Mouse (Mus musculus): ENCODE data around the gene Phf21a.
"Not testable (repeated sequence)": the region's sequence is repeated elsewhere in the genome, so short reads cannot be mapped to it uniquely, and the experiment has no call there.

Gene Phf21a

DNA sequence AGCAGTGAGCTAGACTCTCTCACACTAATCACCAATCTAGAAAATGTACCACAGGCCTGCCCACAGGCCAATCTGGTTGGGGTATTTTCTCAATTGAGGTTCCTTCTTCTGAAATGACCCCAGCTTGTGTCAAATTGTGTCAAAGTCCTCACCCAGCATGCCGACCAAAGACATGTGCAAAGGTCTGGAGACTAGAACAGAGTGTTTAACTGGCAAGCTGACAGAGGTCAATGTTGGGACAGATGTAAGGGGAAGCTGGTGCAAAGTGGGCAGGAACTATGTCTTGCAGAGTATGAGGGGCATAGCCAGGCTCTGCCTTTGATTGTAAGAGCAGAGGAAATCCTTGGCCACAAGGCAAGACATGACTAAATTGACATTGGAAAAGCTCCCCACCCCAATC, 7.2 kb upstream of the Phf21a start:
- DNase-seq: no peak

DNA sequence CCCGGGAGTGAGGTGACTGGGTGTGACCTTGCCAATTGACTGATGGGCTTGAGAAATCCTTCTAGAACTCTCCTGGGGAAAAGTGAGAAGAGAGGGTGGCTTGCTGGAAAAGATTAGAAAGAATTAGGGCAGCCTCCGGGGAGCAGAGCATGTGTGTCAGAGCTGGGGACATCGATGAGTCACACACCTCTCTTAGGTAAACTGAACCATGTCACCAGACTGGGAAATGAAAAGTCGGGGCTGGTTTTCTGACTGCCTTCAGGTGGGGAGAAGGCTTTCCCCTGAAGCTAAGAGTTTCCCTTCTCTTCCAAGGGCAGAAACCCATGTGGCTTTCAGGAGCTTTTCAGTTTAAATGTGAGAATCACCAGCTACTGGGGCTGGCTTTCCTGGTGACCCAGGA, 5.9 kb upstream of the Phf21a start:
- DNase-seq: no peak

DNA sequence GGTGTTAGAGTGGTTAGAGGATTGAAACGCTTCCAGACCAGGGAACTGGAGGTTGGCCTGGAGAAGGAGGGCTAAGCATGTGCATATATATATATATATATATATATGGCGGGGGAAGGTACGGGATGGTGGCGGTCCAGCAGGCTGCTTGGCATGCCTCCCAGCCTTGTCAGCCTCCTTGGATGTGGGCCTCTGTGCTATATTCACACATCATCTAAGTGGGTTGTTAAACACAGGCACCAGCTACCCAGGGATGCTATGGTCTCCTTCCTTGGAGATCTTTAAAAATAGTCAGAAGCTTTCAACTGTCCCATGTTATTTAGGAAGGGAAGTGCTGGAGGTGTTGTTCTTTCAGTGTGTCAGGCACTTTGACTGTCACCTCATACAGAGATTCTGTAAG, 3.1 kb upstream of the Phf21a start:
- DNase-seq: no peak

DNA sequence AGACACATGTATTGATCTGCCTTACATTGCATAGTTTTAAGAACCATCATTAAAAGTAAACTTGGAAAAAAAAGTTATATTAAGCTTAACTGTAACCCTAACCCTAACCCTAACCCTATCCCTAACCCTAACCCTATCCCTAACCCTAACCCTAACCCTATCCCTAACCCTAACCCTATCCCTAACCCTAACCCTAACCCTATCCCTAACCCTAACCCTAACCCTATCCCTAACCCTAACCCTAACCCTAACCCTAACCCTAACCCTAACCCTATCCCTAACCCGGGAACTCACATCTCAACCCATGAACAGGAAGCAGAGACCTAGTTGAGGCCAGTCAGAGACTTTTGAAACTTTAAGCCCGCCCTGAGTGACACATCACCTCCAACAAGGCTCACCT, 586 bp downstream of the Phf21a start:
- not testable (repeated sequence) for DNase-seq

DNA sequence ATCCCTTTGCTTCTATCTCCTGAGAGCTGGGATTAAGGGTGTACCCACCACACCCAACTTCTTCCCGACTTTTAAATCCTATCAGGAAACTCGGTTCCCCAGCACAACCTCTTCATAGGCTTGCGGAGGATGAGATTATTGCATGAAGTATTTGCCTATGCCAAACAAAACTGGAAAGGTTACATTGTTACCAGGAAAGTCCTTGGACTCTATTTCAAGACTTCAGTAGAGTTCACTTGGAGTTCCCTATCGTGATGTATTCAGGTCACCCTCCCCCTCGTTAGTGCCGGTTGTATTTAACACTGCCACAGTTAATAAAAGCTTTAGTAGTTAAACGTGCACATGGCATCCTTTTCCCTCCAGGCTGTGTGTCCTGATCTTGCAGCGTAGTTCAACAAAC, 1.2 kb downstream of the Phf21a start:
- no peak for DNase-seq

DNA sequence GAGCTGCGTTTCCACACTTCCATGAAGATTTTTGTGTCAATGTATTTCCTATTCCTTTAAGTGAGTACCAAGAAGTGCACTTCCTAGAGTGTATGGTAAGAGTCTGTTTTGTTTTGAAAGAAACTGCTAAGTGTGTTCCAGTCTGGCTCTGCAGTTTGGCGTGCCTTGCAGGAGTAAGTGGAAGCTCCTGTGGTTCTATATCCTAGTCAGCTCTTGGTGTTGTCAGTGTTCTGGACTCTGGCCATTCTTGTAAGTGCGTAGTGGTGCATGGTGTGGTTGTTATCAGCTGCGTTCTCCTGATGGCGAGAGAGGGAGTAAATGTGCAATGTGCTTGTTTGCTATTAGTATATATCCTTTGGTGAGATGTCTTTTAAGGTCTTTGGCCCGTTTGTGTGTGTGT, 7.9 kb downstream of the Phf21a start:
- DNase-seq: no peak

DNA sequence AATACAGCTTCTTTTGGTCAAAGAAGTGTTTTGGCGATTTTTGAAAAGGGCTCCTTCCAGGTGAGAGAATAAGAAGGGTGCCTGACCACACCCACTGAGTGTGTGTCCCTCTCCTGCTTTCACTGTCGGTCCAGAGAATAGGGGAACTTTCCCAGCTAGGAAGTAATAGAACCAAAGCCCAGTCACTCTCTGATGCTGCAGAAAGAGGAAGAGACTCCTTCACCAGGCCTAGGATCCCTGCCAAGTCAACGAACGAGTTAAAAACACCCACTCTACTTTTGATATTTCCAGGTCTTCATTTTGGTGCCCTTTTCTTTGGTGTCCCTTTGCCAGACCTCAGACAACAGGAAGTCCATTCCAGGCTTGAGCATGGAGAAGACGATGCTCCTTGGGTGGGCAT, 31.6 kb downstream of the Phf21a start:
- no peak for DNase-seq

DNA sequence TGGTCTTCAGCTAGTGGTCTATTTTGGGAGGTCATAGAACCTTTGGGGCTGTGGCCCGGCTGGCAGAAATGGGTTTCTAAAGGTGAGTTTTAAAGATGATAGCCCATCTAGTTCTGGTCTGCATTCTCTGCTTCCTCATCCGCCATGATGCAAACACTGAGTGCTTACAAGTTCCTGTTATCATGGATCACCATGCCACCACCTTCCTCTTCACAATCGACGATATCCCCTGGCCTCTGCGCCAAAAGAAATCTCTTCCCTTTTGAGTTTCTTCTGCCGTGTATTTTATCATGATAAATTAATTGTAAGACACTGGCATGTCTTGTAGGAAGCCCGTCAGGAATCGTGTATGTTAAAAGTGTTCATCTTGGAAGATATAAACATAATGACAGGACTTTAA, 32.4 kb downstream of the Phf21a start:
- no peak for DNase-seq

DNA sequence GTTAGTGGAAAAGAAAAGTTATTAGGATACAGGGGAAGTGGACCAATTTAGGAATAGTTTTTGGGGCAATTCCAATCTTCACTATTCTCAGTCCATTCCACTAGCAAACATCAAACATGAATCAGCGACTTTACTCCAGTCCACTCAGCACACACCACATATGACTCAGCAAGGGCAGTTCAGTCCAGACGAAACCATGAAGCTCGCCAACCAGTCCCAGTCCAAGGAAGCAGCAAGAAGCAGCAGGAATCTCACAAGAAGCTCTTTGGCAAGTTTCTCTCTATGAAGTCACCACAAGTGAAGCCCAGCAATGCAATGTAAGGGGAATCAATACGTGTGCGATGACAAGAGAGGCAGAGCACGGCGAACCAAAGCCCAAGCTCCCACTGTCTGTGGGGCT, 37.2 kb downstream of the Phf21a start:
- DNase-seq: no peak

DNA sequence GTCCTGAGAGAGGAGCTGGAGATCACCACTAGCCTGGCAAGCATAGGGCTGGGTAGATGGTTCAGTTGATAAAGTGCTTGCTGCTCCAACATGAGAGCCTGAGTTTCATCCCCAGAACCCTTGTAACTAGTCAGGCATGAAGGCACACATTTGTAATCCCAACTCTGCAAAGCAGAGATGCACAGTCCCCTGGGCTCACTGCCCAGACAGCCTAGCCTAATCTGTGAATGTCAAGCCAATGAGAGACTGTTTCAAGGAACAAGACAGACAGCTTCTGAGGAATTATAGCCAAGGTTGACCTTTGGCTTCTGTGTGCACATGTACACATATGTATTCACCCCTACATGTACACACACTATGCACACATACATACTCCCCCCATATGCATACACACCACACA, 45.8 kb downstream of the Phf21a start:
- DNase-seq: peak in 1 of 2 experiments; percentile 29

DNA sequence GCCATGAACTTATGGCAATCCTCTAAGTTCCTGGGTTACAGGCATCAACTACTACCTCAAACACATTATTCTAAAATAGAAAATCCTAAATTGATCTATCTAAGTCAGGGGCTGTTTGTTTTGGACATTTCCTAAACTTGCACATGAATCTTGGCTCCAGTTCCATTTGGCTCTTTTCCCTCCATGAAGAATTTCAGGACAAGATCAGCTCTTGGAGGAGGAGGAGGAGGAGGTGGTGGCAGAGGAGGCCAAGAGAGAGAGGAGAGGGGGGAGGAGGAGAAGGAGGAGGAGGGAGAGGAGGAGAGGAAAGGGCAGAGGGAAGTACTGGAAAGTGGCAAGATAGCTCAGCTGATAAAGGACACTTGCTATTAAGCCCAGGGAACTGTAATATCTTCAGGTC, 46.4 kb downstream of the Phf21a start:
- DNase-seq: no peak

DNA sequence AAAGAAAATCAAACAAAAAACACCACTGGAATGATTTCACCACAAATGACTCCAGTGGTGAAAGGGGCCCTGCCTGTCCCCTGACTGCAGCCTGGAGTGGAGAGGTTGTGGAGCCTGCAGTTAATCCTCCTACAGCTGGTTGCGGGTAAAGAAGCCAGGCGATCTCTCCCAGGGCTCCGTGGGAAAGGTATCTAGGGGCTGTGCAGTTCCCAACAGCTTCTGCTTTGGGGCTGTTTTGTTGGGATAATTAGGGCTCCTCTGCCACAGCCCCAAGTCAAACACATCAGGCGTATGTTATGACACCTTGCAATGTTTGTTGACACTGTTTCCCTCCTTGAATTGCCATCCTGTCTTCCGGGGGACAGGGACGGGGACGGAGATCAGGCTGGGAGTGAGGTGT, 47.5 kb downstream of the Phf21a start:
- DNase-seq: no peak

DNA sequence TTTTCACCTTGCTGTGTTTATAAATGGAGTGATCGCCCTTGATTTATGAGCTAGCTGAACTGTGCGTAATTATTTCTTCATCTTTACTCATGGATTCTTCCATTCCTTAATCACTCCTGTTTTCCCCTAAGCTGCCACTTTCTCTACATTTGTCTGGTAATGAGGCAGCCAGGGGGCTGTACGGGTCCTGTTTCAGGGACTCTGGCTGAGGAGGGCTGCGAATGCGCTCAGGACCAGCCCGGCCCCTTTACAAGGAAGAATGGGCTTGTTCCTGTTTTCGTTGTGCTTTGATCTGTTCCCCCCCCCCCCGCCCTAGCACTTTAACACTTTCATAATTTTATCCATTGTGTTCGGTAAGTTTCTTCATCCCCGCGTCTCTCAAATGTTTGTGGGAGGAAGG, 48.2 kb downstream of the Phf21a start:
- DNase-seq: no peak

DNA sequence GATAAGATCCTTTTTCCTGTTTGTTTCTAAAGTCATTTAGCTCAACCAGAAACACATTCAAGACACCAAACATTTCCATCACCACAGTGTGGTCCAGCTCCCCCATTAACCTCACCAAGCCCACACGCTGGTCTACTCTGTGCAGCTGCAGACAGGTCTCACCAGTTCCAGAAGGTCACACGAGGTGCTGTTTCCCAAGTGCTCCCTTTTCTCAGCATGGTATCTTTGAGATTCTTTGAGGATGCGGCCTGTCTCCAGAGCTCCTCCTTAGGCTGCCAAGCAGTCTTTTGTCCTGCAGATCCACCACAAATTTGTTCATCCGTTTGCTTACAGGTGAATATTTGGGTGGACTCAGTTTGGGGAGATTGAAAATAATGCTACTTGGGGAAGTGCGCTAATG, 51.0 kb downstream of the Phf21a start:
- no peak for DNase-seq

DNA sequence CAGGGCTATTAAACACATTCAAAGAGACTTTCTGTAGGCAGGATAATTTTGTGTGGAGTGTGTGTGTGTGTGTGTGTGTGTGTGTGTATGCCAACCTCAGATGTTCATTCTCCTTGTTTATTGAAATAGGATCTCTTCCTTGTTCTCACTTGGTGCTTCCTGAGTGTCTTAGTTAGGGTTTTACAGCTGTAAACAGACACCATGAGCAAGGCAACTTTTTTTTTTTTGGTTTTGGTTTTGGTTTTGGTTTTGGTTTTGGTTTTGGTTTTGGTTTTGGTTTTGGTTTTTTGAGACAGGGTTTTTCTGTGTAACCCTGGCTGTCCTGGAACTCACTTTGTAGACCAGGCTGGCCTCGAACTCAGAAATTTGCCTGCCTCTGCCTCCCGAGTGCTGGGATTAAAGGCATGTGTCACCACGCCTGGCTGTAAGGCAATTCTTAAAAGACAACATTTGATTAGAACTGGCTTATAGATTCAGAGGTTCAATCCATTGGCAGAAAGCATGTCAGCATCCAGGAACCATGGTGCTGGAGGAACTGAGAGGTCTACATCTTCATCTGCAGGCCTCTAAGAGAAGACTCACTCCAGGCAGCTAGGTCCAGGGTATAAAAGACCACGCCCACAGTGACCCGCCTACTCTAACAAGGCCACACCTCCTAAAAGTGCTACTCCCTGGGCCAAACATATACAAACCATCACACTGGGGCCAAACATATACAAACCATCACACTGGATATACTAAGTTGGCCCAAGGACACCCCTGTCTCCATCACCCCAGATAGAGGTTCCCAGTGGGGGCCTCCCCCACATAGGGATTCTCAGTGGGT, 55.2 kb downstream of the Phf21a start:
- not testable (repeated sequence) for DNase-seq

DNA sequence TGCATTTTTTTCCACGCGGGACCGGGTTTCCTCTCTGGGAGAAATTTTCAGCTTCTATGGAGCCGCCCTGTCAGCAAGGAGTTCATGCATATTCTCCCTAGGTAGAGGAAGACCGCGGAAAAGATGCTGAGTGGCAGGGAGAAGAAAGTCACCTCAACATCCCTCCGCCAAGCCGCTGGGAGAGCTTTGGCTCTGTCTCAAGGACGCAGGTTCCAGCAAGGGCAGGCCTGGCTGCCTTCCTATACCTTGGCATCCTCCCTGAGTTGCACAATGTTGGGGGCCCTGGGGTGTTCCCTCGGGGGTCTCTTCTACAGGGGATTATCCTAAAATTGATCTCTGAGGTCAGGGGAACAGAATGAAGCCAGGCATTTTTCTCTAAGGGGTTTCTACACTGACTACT, 71.4 kb downstream of the Phf21a start:
- DNase-seq: peak; percentile 29 to 44

DNA sequence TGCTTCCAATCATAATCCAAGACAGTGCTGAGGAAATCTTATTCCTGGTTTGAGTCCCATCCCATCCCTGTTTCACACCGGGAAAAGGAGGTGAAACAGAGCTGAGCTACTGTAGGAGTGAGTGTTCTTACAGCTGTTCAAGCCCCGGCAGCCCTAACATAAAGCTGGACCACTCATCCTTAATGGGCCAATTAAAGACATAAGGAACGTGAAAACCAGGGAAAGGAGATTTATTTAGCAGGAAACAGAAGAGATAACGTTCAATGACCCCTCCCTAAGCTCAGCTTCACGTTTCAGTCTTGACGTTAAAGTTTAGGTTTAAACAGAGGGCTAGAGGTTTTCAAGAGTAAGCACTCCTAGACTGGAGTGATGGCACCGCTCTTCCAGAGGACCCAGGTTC, 74.0 kb downstream of the Phf21a start:
- DNase-seq: no peak

DNA sequence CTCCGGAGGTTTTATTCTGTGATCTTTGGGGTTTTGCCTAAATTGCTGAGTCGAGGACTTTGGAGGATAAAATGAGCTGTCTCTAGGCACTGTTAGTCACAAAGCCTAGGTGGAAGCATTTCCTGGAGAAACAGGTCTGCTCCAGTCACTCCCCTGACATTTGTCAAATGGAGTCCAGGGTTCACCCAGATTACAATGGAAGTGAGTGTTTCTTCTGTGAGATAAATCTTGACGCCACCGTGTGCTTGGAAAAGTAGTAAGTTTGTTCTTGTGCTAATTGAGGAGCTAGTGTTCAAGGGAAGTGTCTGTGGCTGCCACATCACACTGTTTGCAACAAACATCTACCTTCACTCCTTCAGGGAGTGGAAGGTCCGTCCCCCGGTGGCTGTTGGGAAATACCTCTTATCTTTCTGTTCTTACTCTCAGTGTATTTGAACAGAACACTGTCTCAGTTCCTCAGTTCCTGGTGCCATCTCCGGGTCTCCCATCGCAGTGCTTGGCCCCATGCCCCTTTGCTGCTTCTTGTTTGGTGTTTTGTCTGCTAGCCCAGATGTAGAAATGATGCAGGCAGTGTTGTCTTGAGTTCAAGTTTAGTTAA, 78.2 kb downstream of the Phf21a start:
- DNase-seq: no peak

DNA sequence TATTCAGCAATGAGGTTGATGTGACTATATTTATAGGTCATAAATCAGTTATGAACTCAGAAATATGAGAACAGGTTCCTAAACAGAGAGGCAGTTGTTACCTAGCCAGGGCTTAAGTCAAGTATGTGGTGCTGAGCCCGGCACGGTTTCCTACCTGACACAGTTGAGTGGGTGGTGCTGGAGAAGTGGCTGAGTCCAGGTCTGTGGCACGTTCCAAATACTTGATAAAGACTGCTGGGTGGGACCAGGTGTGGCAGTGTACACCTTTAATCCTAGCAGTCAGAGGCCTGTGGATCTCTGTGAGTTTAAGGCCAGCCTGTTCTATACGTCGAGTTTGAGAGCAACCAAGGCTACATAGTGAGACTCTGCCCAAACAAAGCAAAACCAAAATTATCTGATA, 79.4 kb downstream of the Phf21a start:
- DNase-seq: no peak

DNA sequence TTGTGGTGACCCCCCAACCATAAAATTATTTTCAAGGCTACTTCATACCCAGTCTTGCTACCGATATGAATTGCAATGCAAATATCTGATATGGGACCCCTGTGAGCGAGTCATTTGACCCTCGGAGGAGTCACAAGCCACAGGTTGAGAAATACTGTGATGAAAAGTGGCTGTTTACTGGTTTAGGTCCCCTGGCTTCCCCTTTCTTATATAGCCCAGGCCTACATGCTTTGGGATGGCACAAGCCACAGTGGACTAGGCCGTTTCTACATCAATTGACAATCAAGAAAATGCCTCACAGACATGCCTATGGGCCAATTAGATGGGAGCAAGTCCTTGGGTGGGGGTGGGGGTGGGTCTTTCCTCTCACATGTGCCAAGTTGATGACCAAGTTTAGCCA, 80.3 kb downstream of the Phf21a start:
- no peak for DNase-seq

DNA sequence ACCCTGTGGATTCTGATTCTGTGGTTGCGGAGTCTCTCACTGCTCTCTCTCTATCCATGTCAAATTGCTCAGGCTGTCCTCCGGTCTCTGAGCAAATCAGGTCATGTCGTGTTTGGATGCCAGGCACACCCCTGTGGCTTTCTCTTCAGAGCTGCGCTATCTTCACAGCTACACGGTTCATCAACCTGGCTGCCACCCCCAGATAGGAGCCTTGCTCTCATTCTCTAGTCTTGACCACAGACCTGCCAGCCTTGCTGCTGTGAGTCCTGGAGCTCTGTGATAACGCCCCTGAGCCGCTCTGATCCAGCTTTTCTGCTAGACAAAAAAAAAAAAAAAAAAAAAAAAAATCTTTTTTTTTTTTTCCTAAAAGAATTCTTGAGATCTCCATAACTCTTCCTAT, 81.3 kb downstream of the Phf21a start:
- peak; percentile 77 to 84 for DNase-seq

DNA sequence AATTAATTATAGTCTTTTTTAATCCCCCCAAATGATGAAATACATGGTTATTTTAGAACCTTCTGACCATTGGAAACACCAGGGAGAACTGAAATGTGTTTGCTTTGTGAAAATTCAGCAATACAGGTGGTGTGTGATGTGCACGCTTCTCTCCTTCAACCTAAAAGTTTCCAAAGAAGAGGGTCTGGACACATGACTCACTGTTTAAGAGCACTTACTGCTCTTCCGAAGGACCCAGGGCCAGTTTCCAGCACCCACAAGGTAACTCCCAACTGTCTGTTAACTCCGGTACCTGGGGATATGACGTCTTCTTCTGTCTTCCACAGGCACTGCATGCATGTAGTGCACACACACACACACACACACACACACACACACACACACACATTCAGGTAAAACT, 82.1 kb downstream of the Phf21a start:
- no peak for DNase-seq

DNA sequence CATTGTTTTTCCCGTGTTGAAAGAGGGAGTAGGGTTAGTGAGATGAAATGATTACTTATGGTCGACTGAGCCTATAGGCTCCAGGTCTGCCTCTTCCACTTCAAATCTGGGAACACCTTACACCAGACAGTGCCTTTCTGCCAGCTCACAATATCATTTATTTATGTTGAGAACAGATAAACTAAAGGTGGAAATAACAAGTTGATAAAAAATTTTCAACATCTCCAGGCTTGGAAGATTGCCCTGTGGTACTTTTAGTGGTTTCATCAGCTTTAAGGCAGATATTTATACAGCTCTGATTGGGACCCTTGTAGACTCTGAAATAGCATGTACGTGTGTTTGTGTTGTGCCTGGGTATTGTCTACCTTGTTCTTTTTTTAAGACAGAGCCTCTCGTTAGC, 83.4 kb downstream of the Phf21a start:
- no peak for DNase-seq

DNA sequence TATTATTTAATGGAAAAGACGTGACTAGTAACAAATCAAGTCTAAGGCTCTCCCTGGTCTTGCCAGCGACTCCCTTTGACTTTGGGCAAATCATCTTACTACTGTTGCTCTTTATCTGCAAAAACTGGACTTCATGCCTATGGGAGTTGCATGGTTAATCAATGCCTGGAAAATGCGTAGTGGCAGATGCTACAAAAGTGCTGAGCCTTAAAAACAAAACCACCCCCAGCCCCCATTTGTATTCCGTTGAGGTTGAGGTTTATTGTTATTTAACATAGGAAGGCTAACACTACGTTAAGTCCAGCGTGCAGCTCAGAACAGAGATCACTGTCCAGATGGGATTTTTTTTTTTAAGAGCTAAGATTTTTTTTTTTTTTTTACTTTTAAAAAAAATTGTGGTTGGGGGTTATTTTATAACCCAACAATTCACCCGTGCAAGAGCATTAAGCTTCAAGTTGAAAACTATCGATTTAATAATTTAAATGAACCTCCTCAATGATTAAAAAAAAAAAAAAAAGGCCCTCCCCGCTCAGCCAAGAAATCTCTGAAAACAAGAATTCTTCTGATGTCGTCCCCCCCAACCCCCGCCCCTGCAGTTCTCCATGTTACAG, 89.3 kb downstream of the Phf21a start:
- peak in 1 of 2 experiments; percentile 35 for DNase-seq

Data from cerebellum, postnatal 10 days (tissue).